Mouse (Mus musculus) testis, adult 2 months (tissue): ENCODE results near the gene Kidins220.

Experiments used
- CTCF ChIP-seq: fragments of 200-500 bp; IDR thresholded peaks from 2 replicates; pipeline ENCODE4 v1.5.1; 2012; ENCODE audit warnings: low read depth, mild to moderate bottlenecking, inconsistent platforms, low read length, moderate library complexity; ENCODE audit not compliant: control insufficient read depth, insufficient read depth, insufficient replicate concordance
- POLR2A ChIP-seq: fragments of 200-500 bp; IDR thresholded peaks from 2 replicates; pipeline ENCODE4 v1.6.1; 2012; ENCODE audit warnings: low read depth, mild to moderate bottlenecking, inconsistent platforms, low read length, moderate library complexity; ENCODE audit not compliant: control insufficient read depth

- TF ChIP-seq CTCF = no peak
- TF ChIP-seq POLR2A = no peak
Measured at GRCm38 (mm10) chr12:24932120-24932519, 42.6 kb upstream of the Kidins220 start.
